8 mouse cellular contexts compared by ENCODE assay signal in the genomic region with DNA sequence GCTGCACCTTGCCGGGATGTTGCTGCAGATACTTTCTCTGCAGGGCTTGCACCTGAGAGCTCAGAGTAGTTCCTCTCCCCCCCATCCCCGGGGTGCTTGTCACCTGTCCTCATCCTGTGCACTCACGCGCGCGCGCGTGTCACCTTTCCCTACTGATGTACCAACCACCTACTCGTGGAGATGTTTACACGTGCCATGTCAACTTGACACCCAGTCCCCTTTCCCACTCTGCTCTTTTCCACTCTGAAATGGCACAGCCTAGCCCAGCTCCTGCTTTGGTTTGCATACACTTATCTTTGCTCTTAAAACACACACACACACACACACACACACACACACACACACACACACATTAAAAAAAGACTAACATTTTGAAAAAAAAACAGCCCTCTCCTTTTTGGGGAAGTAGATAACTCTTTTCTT. TPM values are rescaled to one million over a fixed set of nuclear protein-coding genes. Genes with fewer than 3 reads are reported as not detected.
DNase-seq lines count a peak whose midpoint lies in the region; ATAC-seq and TF ChIP-seq lines count a peak whose summit lies in the region.

No protein-coding gene starts in this region.

- no peaks in the 10 kb centered on the region for H3K36me3 ChIP-seq in kidney, adult 2 months (ENCODE audit: control insufficient read depth, insufficient read depth, low read length)
- no peaks in the 10 kb centered on the region for H3K36me3 ChIP-seq in forebrain, embryonic 11.5 days (ENCODE audit: control insufficient read depth, insufficient read depth, low read length)
- H3K36me3 ChIP-seq in midbrain, embryonic 12.5 days = no peaks in the 10 kb centered on the region
- H3K36me3 ChIP-seq in testis, adult 2 months (ENCODE audit: control insufficient read depth, insufficient read depth, low read length) = no peaks in the 10 kb centered on the region

- H3K27me3 ChIP-seq in kidney, adult 2 months (replicated peaks; ENCODE audit: control insufficient read depth, insufficient read depth, low read length) = no peaks in the 10 kb centered on the region
- H3K27me3 ChIP-seq in forebrain, embryonic 11.5 days (ENCODE audit: control insufficient read depth, insufficient read depth, low read length) = no peaks in the 10 kb centered on the region
- H3K27me3 ChIP-seq in midbrain, embryonic 12.5 days = peaks cover 12% of the 10 kb centered on the region
- H3K27me3 ChIP-seq in testis, adult 2 months (ENCODE audit: control insufficient read depth, insufficient read depth, low read length) = no peaks in the 10 kb centered on the region

- peak overlapping the region; percentile 96 for H3K4me2 ChIP-seq in forebrain, embryonic 11.5 days (ENCODE audit: low read depth, low read length, severe bottlenecking)
- peak overlapping the region; percentile 91 for H3K4me2 ChIP-seq in midbrain, embryonic 12.5 days (replicated peaks)

- no peak for DNase-seq in kidney, adult 2 months
- no peak for DNase-seq in kidney, postnatal 4 days
- DNase-seq in MEL-GATA-1-ER (ENCODE audit: extremely low read depth, low read depth) = peak; percentile 29
- DNase-seq in forebrain, embryonic 11.5 days (ENCODE audit: low spot score) = peak; percentile 56
- DNase-seq in left cerebral cortex, adult 2 months (ENCODE audit: extremely low spot score in 1 of 2, low spot score in 2 of 2) = peak in 1 of 2 experiments; percentile 59
- no peak for DNase-seq in adrenal gland, adult 18-20 months (ENCODE audit: low spot score in 2 of 2)

- WGBS in kidney, adult 2 months = 5% methylated on average over 10 of the region's 10 CpGs
- 2% methylated on average over 10 of the region's 10 CpGs for WGBS in forebrain, embryonic 11.5 days
- WGBS in midbrain, embryonic 12.5 days = 5% methylated on average over 10 of the region's 10 CpGs

- intact Hi-C loops in left cerebral cortex, adult 2 months (cut with DNase I) = loop anchor here (2.0 to 5.0 kb wide), 3 partner anchors 14 to 262 kb away; a partner anchor contains a TSS

- TF ChIP-seq POLR2A in kidney, adult 2 months (IDR thresholded peaks at IDR 0.05; ENCODE audit: low read depth, low read length) = no peak
- no peak for TF ChIP-seq POLR2A in testis, adult 2 months (IDR thresholded peaks at IDR 0.05; ENCODE audit: control insufficient read depth, low read depth, low read length)

- H3K9ac ChIP-seq in forebrain, embryonic 11.5 days (ENCODE audit: low read length) = peak overlapping the region; percentile 70
- H3K9ac ChIP-seq in midbrain, embryonic 12.5 days (replicated peaks) = peak overlapping the region; percentile 76

- H3K4me1 ChIP-seq in kidney, adult 2 months (ENCODE audit: control insufficient read depth, insufficient read depth, low read length) = no peaks in the 10 kb centered on the region
- H3K4me1 ChIP-seq in forebrain, embryonic 11.5 days (replicated peaks; ENCODE audit: control insufficient read depth, insufficient read depth, low read length) = no peaks in the 10 kb centered on the region; the same call in 1 of the 2 replicates
- peaks cover 7% of the 10 kb centered on the region for H3K4me1 ChIP-seq in midbrain, embryonic 12.5 days
- peaks cover 10% of the 10 kb centered on the region for H3K4me1 ChIP-seq in testis, adult 2 months (ENCODE audit: control insufficient read depth, insufficient read depth, low read length)

- H3K4me3 ChIP-seq in kidney, adult 2 months (ENCODE audit: insufficient read depth, low read depth, low read length) = peak overlapping the region; percentile 76
- H3K4me3 ChIP-seq in forebrain, embryonic 11.5 days (ENCODE audit: low read depth, low read length) = peak overlapping the region; percentile 74
- H3K4me3 ChIP-seq in left cerebral cortex, adult 2 months = peak overlapping the region; percentile 88
- H3K4me3 ChIP-seq in midbrain, embryonic 12.5 days = peak overlapping the region; percentile 82
- peak overlapping the region; percentile 96 for H3K4me3 ChIP-seq in testis, adult 2 months (ENCODE audit: control insufficient read depth, low read depth, low read length)

- TF ChIP-seq CTCF in kidney, adult 2 months (conservative IDR thresholded peaks at IDR 0.05; ENCODE audit: insufficient read depth, insufficient read length, low read depth, low read length) = no peak
- no peak for TF ChIP-seq CTCF in left cerebral cortex, adult 2 months (IDR thresholded peaks at IDR 0.05)
- no peak for TF ChIP-seq CTCF in testis, adult 2 months (IDR thresholded peaks at IDR 0.05; ENCODE audit: control insufficient read depth, insufficient read depth, insufficient replicate concordance, low read depth, low read length)

- no peak overlapping the region for H3K27ac ChIP-seq in kidney, adult 2 months (ENCODE audit: insufficient read depth, low read depth, low read length)
- no peak overlapping the region for H3K27ac ChIP-seq in forebrain, embryonic 11.5 days (ENCODE audit: low read depth, low read length)
- H3K27ac ChIP-seq in left cerebral cortex, adult 2 months = peak overlapping the region; percentile 97
- no peak overlapping the region for H3K27ac ChIP-seq in midbrain, embryonic 12.5 days (replicated peaks)
- no peak overlapping the region for H3K27ac ChIP-seq in testis, adult 2 months (ENCODE audit: control insufficient read depth, insufficient read depth, low read depth, low read length)

- ATAC-seq in forebrain, embryonic 11.5 days (replicated peaks; ENCODE audit: low FRiP score) = peak; percentile 13; the same call in 1 of the 2 replicates
- ATAC-seq in midbrain, embryonic 12.5 days (ENCODE audit: low FRiP score, low read depth) = no peak

- no peaks in the 10 kb centered on the region for H3K9me3 ChIP-seq in forebrain, embryonic 11.5 days (ENCODE audit: control insufficient read depth, low read length)
- no peaks in the 10 kb centered on the region for H3K9me3 ChIP-seq in midbrain, embryonic 12.5 days

RNA-seq across cellular contexts. Expression of a gene that starts 0.6 kb away (rescaled TPM):
- 0.16 and 0.34 TPM in 2 replicates for polyA plus RNA-seq in kidney, adult 2 months (2012; rRNA removed)
- polyA plus RNA-seq in forebrain, embryonic 11.5 days (2014; fragmentation: Nextera tagmentation; extraction: Ambion mirVana) = 16.1 and 17.4 TPM in 2 replicates
- total RNA-seq in left cerebral cortex, adult 2 months (2021) = 100 to 1,000 TPM; 110 to 123 TPM
- 7.7 and 7.9 TPM in 2 replicates for polyA plus RNA-seq in midbrain, embryonic 12.5 days (2016; fragmentation: Nextera tagmentation; extraction: Ambion mirVana)
- polyA plus RNA-seq in testis, adult 2 months (2012; rRNA removed) = 1.7 and 2.0 TPM in 2 replicates
- total RNA-seq in adrenal gland, adult 18-20 months (2021) = 10 to 100 TPM in 1 of 2 experiments, 1 to 10 TPM in 1; 5.7 to 11.3 TPM

RNA-seq across cellular contexts. Expression of a gene that starts 54.8 kb away (rescaled TPM):
- 2.8 and 3.5 TPM in 2 replicates for polyA plus RNA-seq in kidney, adult 2 months (2012; rRNA removed)
- polyA plus RNA-seq in forebrain, embryonic 11.5 days (2014; fragmentation: Nextera tagmentation; extraction: Ambion mirVana) = 14.9 and 19.8 TPM in 2 replicates
- 1 to 10 TPM; 6.1 to 6.9 TPM for total RNA-seq in left cerebral cortex, adult 2 months (2021)
- polyA plus RNA-seq in midbrain, embryonic 12.5 days (2016; fragmentation: Nextera tagmentation; extraction: Ambion mirVana) = 9.3 and 10.2 TPM in 2 replicates
- polyA plus RNA-seq in testis, adult 2 months (2012; rRNA removed) = 16.2 and 17.7 TPM in 2 replicates
- total RNA-seq in adrenal gland, adult 18-20 months (2021) = 1 to 10 TPM; 2.7 to 4.7 TPM

Comparison
In these comparisons a context has a peak if more than half of its experiments do, and no peak if none do; other contexts are left out.
1. DNase-seq: peak in MEL-GATA-1-ER (single experiment) and forebrain, embryonic 11.5 days (single experiment); none in kidney, adult 2 months (single experiment), kidney, postnatal 4 days (0 of 2) and adrenal gland, adult 18-20 months (0 of 2).
2. Peak in every context shown above with its lines, with median percentiles within 50 percentile points of each other: H3K4me3 ChIP-seq.